Mouse (Mus musculus) forebrain, embryonic 13.5 days (tissue): ENCODE measurements around the gene Rpl10a. TPM values are rescaled to one million over a fixed set of nuclear protein-coding genes. Genes with fewer than 3 reads are reported as not detected.
"Not testable (repeated sequence)": the region's sequence is repeated elsewhere in the genome, so short reads cannot be mapped to it uniquely, and the experiment has no call there.

Experiments
- ATAC-seq: fragments of 200-750 bp; cut with Nextera tagmentation; 2 replicates; pipeline ENCODE4 v1.8.0; 2017
- H3K27ac ChIP-seq: fragments of 300-500 bp; sonication (generic); 2 replicates; pipeline ENCODE4 v1.5.1; 2015; ENCODE audit warnings: inconsistent platforms, mild to moderate bottlenecking, moderate library complexity
- H3K27me3 ChIP-seq: fragments of 300-500 bp; sonication (generic); 2 replicates; pipeline ENCODE4 v1.6.1; 2015; ENCODE audit warnings: mild to moderate bottlenecking, inconsistent platforms
- H3K36me3 ChIP-seq: fragments of 300-500 bp; sonication (generic); 2 replicates; pipeline ENCODE4 v1.6.1; 2015; ENCODE audit warnings: mild to moderate bottlenecking, inconsistent platforms; ENCODE audit not compliant: poor library complexity, severe bottlenecking
- H3K4me1 ChIP-seq: fragments of 300-500 bp; sonication (generic); 2 replicates; pipeline ENCODE4 v1.6.1; 2015; ENCODE audit warnings: inconsistent platforms
- H3K4me2 ChIP-seq: fragments of 300-500 bp; sonication (generic); 2 replicates; pipeline ENCODE4 v1.6.1; 2015; ENCODE audit warnings: inconsistent platforms, mild to moderate bottlenecking, moderate library complexity
- H3K4me3 ChIP-seq: fragments of 300-500 bp; sonication (generic); 2 replicates; pipeline ENCODE4 v1.5.1; 2015; ENCODE audit warnings: mild to moderate bottlenecking, inconsistent platforms
- H3K9ac ChIP-seq: fragments of 300-500 bp; sonication (generic); 2 replicates; pipeline ENCODE4 v1.6.1; 2015; ENCODE audit warnings: mild to moderate bottlenecking, inconsistent platforms
- H3K9me3 ChIP-seq: fragments of 300-500 bp; sonication (generic); replicated peaks from 2 replicates; pipeline ENCODE4 v1.6.1; 2016; ENCODE audit warnings: inconsistent platforms
- WGBS: fragments of 180-500 bp; shearing (Covaris S2); methylation state at CpG from one replicate; pipeline ENCODE4 v1.1.7; 2015; 5-methylcytosine and 5-hydroxymethylcytosine counted together
- polyA plus RNA-seq: library from polyadenylated mRNA; unstranded; fragments of >200 nt; fragmentation: Nextera tagmentation; extraction: Ambion mirVana; gene quantifications from 2 replicates; pipeline ENCODE4 v1.2.1, GENCODE M21; 2015

Gene Rpl10a
- polyA plus RNA-seq, 1 experiment from 2014 or later = 501 TPM

- Histone ChIP-seq H3K27me3 (peaks cover 24% of the 10 kb centered on the region), H3K9me3 (no peaks in the 10 kb centered on the region), H3K4me2 (peak within 1 kb of the TSS; percentile 92), H3K4me3 (peak within 1 kb of the TSS; percentile 66), H3K36me3 (no peaks in the 10 kb centered on the region), H3K4me1 (peaks cover 38% of the 10 kb centered on the region), H3K27ac (0 out of 2 replicates have a peak within 1 kb of the TSS, but pooled peaks have one; percentile 20), H3K9ac (peak within 1 kb of the TSS; percentile 79)
- WGBS = under 1% methylated on average over 46 of the region's 73 CpGs
- peak; percentile 86 for ATAC-seq
These were observed 22.4 kb downstream of the Rpl10a start, which contains the start of gene Tead3 for GRCm38 (mm10) chr17:28350466-28351352. Gene Tead3, minus strand, starts transcription at chr17:28350817.

- H3K27ac ChIP-seq = no peak overlapping the region
- no peaks in the 10 kb centered on the region for H3K36me3 ChIP-seq
- peaks cover 24% of the 10 kb centered on the region for H3K27me3 ChIP-seq
- H3K4me1 ChIP-seq = peaks cover 32% of the 10 kb centered on the region
- peak overlapping the region; percentile 63 for H3K9ac ChIP-seq
- H3K9me3 ChIP-seq = no peaks in the 10 kb centered on the region
- peak overlapping the region; percentile 66 for H3K4me3 ChIP-seq
- H3K4me2 ChIP-seq = peak overlapping the region; percentile 92
- ATAC-seq = peak; percentile 44; the same call in 1 of the 2 replicates
- 2% methylated on average over 28 of the region's 29 CpGs for WGBS
These were observed 23.2 kb downstream of the Rpl10a start for GRCm38 (mm10) chr17:28351353-28351890.

- no peaks in the 10 kb centered on the region for H3K36me3 ChIP-seq
- H3K27ac ChIP-seq = no peak overlapping the region
- no peak for ATAC-seq
- WGBS = 13% methylated on average over 11 of the region's 11 CpGs
- H3K4me2 ChIP-seq = peak overlapping the region; percentile 92; the same call in 1 of the 2 replicates
- H3K4me3 ChIP-seq = peak overlapping the region; percentile 1; the same call in 1 of the 2 replicates
- peaks cover 32% of the 10 kb centered on the region for H3K4me1 ChIP-seq
- H3K9me3 ChIP-seq = no peaks in the 10 kb centered on the region
- peaks cover 24% of the 10 kb centered on the region for H3K27me3 ChIP-seq
- no peak overlapping the region for H3K9ac ChIP-seq
These were observed 23.7 kb downstream of the Rpl10a start for GRCm38 (mm10) chr17:28352018-28352417.

- H3K4me2 ChIP-seq = no peak overlapping the region
- peaks cover 59% of the 10 kb centered on the region for H3K27me3 ChIP-seq
- H3K9me3 ChIP-seq = no peaks in the 10 kb centered on the region
- H3K4me3 ChIP-seq = no peak overlapping the region
- H3K27ac ChIP-seq = no peak overlapping the region
- no peaks in the 10 kb centered on the region for H3K36me3 ChIP-seq
- H3K4me1 ChIP-seq = peaks cover 10% of the 10 kb centered on the region; the same call in 1 of the 2 replicates
- H3K9ac ChIP-seq = no peak overlapping the region
- ATAC-seq = no peak
- 87% methylated on average over 12 of the region's 12 CpGs for WGBS
These were observed 27.6 kb downstream of the Rpl10a start for GRCm38 (mm10) chr17:28355871-28356270.

GRCm38 (mm10) chr17:28358576-28359261, 30.4 kb downstream of the Rpl10a start:
- ATAC-seq, H3K27ac ChIP-seq, H3K36me3 ChIP-seq, H3K9ac ChIP-seq, H3K4me3 ChIP-seq, H3K9me3 ChIP-seq, H3K4me2 ChIP-seq: not testable (repeated sequence)
- 13% methylated on average over 24 of the region's 24 CpGs for WGBS
- Histone ChIP-seq H3K4me1 (peaks cover 15% of the 10 kb centered on the region), H3K27me3 (peaks cover 63% of the 10 kb centered on the region)

- no peak overlapping the region for H3K27ac ChIP-seq
- H3K4me3 ChIP-seq = no peak overlapping the region
- H3K27me3 ChIP-seq = peaks cover 80% of the 10 kb centered on the region
- WGBS = 89% methylated on average over 9 of the region's 9 CpGs
- H3K9me3 ChIP-seq = no peaks in the 10 kb centered on the region
- no peak for ATAC-seq
- H3K9ac ChIP-seq = no peak overlapping the region
- peaks cover 23% of the 10 kb centered on the region for H3K4me1 ChIP-seq
- no peaks in the 10 kb centered on the region for H3K36me3 ChIP-seq
- no peak overlapping the region for H3K4me2 ChIP-seq
These were observed 32.4 kb downstream of the Rpl10a start for GRCm38 (mm10) chr17:28360531-28361277.

GRCm38 (mm10) chr17:28361921-28362652, 33.8 kb downstream of the Rpl10a start:
- no peak for ATAC-seq
- Histone ChIP-seq H3K27me3 (peaks cover 86% of the 10 kb centered on the region), H3K4me3 (peak overlapping the region; percentile 27), H3K9ac (peak overlapping the region; percentile 16; the same call in 1 of the 2 replicates), H3K4me1 (peaks cover 23% of the 10 kb centered on the region), H3K36me3 (no peaks in the 10 kb centered on the region), H3K9me3 (no peaks in the 10 kb centered on the region), H3K27ac (no peak overlapping the region), H3K4me2 (peak overlapping the region; percentile 55)
- 33% methylated on average over 11 of the region's 11 CpGs for WGBS

GRCm38 (mm10) chr17:28362653-28363292, 34.5 kb downstream of the Rpl10a start:
- H3K9ac ChIP-seq = peak overlapping the region; percentile 16
- H3K27ac ChIP-seq = no peak overlapping the region
- WGBS = under 1% methylated on average over 25 of the region's 25 CpGs
- H3K4me3 ChIP-seq = peak overlapping the region; percentile 27
- H3K27me3 ChIP-seq = peaks cover 84% of the 10 kb centered on the region
- H3K4me2 ChIP-seq = peak overlapping the region; percentile 55
- H3K9me3 ChIP-seq = no peaks in the 10 kb centered on the region
- no peaks in the 10 kb centered on the region for H3K36me3 ChIP-seq
- no peak for ATAC-seq
- peaks cover 23% of the 10 kb centered on the region for H3K4me1 ChIP-seq

- no peaks in the 10 kb centered on the region for H3K36me3 ChIP-seq
- H3K27me3 ChIP-seq = peaks cover 78% of the 10 kb centered on the region
- H3K9ac ChIP-seq = no peak overlapping the region
- no peak overlapping the region for H3K27ac ChIP-seq
- peaks cover 23% of the 10 kb centered on the region for H3K4me1 ChIP-seq
- 6% methylated on average over 6 of the region's 6 CpGs for WGBS
- H3K4me2 ChIP-seq = peak overlapping the region; percentile 55; the same call in 1 of the 2 replicates
- no peak overlapping the region for H3K4me3 ChIP-seq
- ATAC-seq = no peak
- no peaks in the 10 kb centered on the region for H3K9me3 ChIP-seq
These were observed 35.2 kb downstream of the Rpl10a start for GRCm38 (mm10) chr17:28363507-28363906.

- Histone ChIP-seq H3K4me2 (peak within 1 kb of the TSS; percentile 47), H3K9me3 (no peaks in the 10 kb centered on the region), H3K27me3 (peaks cover 64% of the 10 kb centered on the region), H3K36me3 (no peaks in the 10 kb centered on the region), H3K4me3 (peak within 1 kb of the TSS; percentile 14), H3K9ac (peak within 1 kb of the TSS; percentile 12; the same call in 1 of the 2 replicates), H3K27ac (no peak within 1 kb of the TSS), H3K4me1 (peaks cover 23% of the 10 kb centered on the region)
- no peak for ATAC-seq
- WGBS = 12% methylated on average over 8 of the region's 8 CpGs
These were observed 36.9 kb downstream of the Rpl10a start, which contains the start of gene Tulp1 for GRCm38 (mm10) chr17:28365122-28365521. Gene Tulp1, minus strand, starts transcription at chr17:28365222.
